Mouse (Mus musculus) lung, postnatal 0 days (tissue): ENCODE measurements around the gene Sh3glb1.

Experiments
- CTCF ChIP-seq: IDR thresholded peaks from 2 replicates; pipeline ENCODE4 v1.5.1; 2016; ENCODE audit warnings: antibody characterized with exemption, mild to moderate bottlenecking
- EP300 ChIP-seq: IDR thresholded peaks from 2 replicates; pipeline ENCODE4 v1.6.1; 2016; ENCODE audit warnings: antibody characterized with exemption, mild to moderate bottlenecking, control low read depth

DNA sequence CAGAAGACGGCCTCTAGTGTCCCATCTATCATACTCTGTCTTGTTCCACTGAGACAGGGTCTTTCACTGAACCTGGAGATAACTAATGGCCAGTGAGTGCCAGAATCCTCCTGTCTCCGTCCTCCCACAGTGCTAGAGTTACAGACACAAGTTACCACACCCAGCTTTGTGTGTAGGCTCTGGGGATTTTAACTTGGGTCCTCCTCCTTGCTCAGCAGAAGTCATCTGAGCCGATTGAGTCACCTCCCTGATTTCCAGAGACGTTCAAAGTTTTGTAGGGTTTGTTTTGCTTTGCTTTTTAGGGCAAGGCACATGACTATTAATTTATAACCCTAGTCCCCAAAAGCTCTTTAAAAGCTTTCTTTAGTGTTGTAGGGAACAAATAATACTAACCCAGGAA, 41.0 kb downstream of the Sh3glb1 start:
- no peak for TF ChIP-seq CTCF
- no peak for TF ChIP-seq EP300
